Mouse (Mus musculus): ENCODE data around the gene Syt15. TPM values are rescaled to one million over a fixed set of nuclear protein-coding genes. Genes with fewer than 3 reads are reported as not detected.

Syt15 gene
- not detected in 2 replicates for polyA plus RNA-seq (2012)

GRCm38 (mm10) chr14:34219295-34219694, at the start of gene Syt15:
Syt15 (plus strand) TSS chr14:34219595.

GRCm38 (mm10) chr14:34201231-34202035, 18.0 kb upstream of the Syt15 start, which contains the start of gene Gprin2:
Gprin2 (minus strand) TSS chr14:34201653.

Other genes with a start within 250 kb of the Syt15 start
- not detected in 2 replicates for gene Zfp488, start 240.8 kb upstream of the Syt15 start, polyA plus RNA-seq (2012)
- not detected in 2 replicates for gene Gm30083, start 204.4 kb upstream of the Syt15 start, polyA plus RNA-seq (2012)
- gene Gm5460, start 202.8 kb upstream of the Syt15 start, polyA plus RNA-seq (2012) = not detected in 2 replicates
- gene Antxrl, start 166.9 kb upstream of the Syt15 start, polyA plus RNA-seq (2012) = not detected in 2 replicates
- gene Anxa8, start 133.6 kb upstream of the Syt15 start, polyA plus RNA-seq (2012) = not detected in 2 replicates
- gene A630023A22Rik, start 116.8 kb upstream of the Syt15 start, polyA plus RNA-seq (2012) = not detected in 2 replicates
- gene Npy4r, start 67.1 kb upstream of the Syt15 start, polyA plus RNA-seq (2012) = not detected in 2 replicates
- 0.04 and 0.74 TPM in 2 replicates for gene Gprin2, start 17.9 kb upstream of the Syt15 start, polyA plus RNA-seq (2012)
- gene Shld2, start 90.9 kb downstream of the Syt15 start, polyA plus RNA-seq (2012) = 6.7 and 6.9 TPM in 2 replicates
- gene Glud1, start 91.1 kb downstream of the Syt15 start, polyA plus RNA-seq (2012) = 102 and 105 TPM in 2 replicates
- not detected in 2 replicates for gene Fam25c, start 135.8 kb downstream of the Syt15 start, polyA plus RNA-seq (2012)
- gene Sncg, start 155.2 kb downstream of the Syt15 start, polyA plus RNA-seq (2012) = not detected in 2 replicates
- gene Mmrn2, start 155.9 kb downstream of the Syt15 start, polyA plus RNA-seq (2012) = not detected in 2 replicates